Mouse (Mus musculus): ENCODE measurements around the gene Cbx8.

Gene Cbx8

DNA sequence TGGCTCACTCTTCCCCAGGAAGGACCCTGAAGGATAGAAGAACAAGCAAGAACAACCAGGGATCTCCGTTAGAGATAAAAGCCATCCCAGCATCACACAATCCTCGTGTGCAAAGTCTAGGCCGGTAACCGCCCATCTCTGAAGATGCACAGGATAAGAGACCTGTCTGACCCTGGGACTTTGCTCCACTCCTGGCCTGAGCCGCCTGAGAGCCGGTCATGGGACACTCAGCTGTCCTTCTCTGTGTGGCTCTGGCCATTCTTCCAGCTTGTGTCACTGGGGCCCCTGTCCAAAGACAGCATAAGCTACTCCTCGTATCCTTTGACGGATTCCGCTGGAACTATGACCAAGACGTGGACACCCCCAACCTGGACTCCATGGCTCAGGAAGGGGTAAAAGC, 52.8 kb downstream of the Cbx8 start, which contains the start of gene Enpp7:
Gene Enpp7 (plus strand): TSS at position 190 of the 400 bp plus-strand sequence.
- no peak for DNase-seq (ENCODE audit: low read depth)

Data from induced T-regulatory cell, adult 2 months (primary cell).